Mouse (Mus musculus) layer of hippocampus, adult 9-10 months (tissue): Measurements from ENCODE around the gene Cx3cl1.

ENCODE experiments used
- DNase-seq: peaks from one replicate; pipeline ENCODE4 v3.0.0; 2022; ENCODE audit warnings: low spot score

Cx3cl1 gene

DNA sequence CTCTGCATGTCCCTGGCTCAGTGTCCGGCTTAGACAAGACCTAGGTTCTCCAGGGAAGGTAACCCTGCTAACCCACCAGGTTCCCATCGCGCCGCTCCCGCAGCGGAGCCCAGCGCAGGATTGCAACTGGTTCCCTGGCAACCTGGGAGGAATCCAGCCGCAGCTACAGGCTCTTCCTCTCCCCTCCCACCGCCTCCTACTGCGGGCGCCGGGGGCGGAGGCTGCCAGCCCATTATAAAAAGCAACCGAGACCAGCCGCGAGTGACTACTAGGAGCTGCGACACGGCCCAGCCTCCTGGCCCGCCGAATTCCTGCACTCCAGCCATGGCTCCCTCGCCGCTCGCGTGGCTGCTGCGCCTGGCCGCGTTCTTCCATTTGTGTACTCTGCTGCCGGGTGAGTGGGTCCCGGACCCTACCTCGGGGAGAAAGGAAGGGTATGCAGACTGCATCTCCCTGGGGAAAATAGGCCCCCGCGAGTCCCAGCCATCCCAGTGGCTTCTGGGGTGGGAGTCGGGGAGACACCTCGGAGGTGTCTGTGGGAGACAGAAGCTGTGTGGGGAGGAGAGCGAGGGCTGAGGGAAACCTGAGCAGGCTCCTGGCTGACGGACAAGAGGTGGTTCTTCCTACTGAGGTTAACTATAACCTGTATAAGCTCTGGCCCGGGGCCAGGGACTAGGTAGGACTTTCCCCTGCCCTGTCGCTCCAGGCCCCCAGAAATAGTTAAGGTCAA, at the start of gene Cx3cl1:
Gene Cx3cl1, plus strand, starts transcription at position 69 of the 730 bp plus-strand sequence.
- DNase-seq: peak; percentile 65

DNA sequence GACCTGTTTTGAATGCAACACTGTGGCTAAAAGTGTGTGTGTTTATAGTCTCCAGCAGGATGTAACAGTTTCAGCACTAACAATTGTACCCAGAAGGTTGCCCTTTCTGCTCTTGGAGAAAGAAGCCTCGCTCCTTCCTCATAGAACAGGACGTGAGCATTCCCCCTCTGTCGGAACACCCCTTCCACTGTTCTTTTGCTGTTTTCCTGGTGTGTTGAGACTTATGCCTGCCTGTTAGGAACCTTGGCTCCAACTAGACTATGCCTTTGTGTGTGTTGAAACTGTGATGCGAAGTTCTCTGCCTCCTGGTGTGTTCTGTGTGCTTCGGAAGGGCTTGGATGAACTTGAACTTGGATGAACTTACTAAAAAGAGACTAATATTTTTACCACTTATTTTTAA, 45.8 kb upstream of the Cx3cl1 start:
- DNase-seq: no peak

DNA sequence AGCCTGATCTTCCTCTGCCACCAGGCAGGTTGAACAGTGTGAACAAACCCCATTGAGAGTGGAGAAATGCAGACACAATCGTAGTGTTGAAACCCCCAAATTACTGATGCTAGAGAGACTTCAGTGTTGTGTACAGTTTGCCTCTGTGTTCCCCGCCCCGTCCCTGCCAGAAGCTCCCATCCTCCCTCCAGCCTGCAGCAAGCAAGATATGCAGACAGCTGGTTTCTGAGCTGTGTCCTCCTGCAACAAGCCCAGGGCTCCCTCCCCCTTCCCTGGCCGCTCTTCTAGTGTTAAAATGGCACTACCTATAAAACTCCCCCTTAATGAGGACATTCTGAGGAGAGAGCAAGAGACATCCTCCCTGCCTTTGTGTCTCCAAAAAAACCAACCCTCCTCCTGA, 42.5 kb upstream of the Cx3cl1 start:
- no peak for DNase-seq

DNA sequence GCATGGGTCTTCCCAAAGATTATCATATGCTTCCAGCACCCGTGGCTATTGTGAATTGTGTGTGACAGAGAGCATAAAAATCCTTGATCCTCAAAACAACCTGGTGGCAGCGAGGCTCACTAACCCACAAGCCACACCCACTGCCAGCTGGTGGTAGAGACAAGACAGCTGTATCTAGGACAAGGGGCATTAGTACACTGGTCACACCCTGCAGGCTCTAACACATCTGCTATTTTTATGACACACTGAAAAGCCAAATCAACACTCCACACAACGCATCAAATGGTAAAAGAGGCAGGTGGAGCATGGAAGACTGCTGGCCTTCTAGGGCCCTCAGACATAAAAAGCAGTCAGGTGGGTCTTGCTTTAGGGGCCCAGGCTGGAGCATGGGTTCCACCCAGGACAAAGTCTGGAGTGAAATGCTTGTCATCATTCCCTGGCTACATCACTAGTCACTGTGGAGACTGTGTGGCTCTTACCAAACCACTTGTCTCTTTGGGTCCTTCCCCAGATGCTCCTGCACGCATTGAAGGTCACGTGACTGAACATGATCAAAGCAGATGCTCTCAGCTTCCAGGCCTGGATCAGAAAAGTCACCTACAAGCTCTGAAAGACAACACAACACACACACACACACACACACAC, 37.9 kb upstream of the Cx3cl1 start:
- no peak for DNase-seq

DNA sequence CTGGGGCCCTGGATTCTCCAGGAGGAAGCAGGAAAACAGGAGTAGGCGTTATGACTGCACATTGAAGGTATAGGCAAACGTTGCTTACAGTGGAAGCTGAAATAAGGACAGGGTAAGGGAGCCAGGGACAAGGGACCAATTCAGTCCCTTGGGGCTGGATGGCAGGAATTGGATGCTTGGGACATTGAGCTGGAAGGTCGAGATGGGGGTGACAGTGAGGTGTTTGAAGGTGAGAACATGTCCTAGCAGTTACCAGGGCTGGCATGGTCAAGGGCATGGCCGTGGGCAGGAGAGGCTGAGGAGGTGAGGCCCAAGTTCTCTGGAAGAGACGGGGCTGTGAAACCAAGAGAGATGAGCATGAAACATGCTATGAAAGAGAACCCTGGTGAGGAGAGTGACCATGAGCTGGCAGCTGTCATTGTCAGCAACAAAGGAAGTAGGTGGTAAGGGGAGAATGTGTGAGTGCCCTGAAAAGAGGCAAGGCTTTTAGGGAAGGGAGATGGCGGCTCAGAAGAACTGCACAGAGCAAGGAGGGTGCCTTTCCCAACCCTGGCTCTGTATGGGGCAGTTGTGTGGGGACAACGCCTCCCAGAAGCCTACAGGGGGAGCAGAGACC, 37.0 kb upstream of the Cx3cl1 start:
- no peak for DNase-seq

DNA sequence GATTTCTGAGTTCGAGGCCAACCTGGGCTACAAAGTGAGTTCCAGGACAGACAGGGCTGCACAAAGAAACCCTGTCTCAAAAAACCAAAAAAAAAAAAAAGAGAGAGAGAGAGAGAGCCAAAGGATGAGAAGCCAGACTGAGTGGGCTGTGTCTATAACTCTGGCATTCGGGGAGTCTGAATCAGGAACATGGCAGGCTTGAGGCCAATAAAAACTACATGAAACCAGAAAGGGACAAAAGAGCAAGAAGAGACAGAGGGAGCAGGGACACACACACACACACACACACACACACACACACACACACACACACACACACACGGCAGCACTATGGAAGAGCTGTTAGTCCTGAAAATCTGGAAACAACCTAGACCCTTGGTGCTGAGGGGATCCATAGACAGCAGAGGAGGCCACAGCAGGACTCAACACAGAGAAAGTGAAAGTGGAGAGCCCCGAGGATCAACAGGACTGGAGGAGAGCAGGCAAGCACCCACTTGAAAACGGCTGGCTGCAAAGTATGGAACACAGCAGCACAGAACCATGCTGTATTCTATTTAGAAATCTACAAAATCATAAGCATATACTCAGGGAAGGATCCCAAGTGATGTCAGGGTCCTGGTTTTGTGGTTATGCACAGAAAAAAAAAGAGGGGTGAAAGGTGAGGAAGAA, 36.2 kb upstream of the Cx3cl1 start:
- DNase-seq: no peak

DNA sequence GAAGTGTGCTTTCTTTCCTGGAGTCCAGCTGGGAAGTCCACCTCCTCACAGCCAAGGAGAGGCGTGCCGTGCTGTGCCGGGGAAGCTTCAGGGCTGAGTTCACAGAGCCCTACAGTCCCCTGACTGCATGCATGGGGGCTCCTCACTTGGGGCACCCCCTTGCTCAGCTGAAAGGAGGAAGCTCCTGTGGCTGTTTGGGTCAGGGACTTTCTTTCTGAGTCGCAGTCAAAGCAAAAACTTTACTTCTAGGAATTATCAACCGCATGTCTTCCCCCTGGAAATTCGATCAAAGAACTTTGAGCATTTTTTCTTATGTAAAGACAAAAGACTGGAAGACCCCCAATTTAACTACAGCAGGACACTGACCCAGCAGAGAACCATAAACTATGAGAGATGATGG, 32.0 kb upstream of the Cx3cl1 start:
- no peak for DNase-seq

DNA sequence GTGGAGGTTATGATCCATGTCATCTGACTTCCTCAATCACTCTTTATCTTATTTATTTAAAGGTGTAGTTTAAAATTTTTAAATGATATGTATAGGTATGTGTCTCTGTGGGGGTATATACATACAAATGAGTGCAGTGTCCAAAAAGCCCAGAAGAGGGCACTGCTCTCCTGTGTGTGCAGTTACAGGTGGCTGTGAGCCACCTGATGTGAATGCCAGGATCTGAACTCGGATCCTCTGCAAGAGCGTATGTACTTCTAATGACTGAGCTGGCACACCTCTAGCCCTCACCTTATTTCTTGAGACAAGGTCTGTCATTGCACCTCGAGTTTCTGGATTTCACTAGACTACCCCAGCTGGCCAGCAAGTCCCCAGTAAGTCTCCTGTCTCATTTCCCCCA, 31.2 kb upstream of the Cx3cl1 start:
- no peak for DNase-seq

DNA sequence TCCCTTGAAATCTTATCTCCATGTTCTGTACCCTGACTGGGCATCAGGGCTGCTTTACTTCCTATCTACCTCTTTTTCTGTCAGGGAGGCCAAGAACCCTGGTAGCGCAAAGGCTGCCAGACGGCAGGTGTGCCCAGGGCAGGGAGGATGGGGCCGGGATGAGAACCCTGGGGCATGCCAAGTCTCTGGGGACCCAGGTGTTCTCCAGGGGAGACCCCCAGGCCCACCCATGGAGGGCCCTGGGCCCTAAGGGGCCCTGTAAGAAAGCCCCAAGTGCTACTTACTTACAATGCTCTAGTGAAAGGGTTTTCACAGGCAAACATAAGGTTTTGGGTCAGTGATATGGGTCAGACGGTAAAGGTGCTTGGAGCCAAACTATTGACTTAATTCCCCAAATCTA, 30.1 kb upstream of the Cx3cl1 start:
- no peak for DNase-seq

DNA sequence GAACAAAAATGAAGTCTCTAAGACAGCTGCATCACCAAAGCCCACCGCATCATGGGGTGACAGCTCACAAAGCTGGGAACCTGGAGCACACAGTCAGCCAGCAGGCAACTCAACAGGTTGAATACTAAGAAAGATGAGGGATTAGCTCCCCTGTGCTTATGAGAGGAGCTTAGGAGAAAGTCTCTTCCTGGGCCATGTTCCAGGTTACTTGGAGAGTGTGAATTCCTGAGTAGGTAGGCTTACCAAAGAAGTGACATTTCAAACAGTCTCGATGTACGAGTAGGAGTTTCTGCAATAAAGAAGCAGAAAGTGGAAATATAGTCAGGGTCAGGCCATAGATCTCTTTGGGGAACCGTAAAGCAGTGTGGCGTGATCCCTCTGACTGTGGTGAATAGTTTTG, 27.3 kb upstream of the Cx3cl1 start:
- no peak for DNase-seq

DNA sequence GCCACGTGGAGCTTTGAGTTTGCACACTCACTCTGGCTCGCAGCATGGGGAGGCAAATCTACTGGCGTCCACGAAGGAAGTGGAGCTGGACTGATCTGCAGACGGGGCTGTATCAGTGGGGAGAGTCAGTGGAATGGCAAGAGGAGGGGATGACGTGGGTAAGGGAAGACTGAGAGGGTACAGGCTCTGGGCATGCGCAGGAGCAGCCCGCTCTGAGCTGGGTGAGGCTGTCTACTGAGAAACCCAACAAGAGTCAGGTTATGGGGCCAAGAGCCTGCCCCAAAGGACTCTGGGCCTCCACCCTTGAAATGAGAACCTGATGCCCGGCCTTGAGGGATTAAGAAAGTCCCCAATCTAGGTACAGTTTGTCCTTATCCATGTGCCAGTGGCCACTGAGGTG, 26.8 kb upstream of the Cx3cl1 start:
- no peak for DNase-seq

DNA sequence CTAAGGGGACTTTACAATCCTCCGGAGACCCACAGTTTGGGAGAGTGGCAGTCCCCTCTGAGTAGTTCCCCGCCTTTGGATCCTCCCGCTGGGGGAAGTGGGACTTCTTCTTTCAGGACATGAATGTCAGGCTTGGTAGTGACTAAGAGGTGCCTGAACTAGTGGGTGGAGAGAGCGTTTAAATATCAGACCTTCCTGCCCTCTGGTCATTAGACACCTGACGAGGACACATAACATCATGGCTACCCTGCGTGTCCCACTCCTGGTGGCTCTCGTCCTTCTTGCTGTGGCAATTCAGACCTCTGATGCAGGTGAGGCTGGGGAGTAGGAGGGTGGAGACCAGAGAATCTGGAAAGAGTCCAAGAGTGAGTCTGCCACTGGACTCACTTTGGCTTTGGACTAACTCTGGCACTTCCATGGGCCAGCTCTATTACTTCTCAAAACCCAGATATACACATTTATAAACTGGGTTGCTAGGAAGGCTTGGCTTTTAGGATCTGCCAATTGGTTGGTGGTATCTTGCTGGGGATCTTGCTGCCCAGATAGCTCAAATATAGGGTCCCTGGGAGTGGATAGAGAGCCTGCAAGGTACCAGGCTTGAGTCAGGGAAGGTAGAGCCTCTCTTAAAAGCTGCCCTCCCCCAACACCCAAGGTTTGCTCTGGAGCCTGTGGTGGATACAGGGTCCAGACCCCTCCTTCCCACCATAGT, 26.2 kb upstream of the Cx3cl1 start, which contains the start of gene Ccl22:
Gene Ccl22, plus strand, starts transcription at position 115 of the 709 bp plus-strand sequence.
- no peak for DNase-seq

DNA sequence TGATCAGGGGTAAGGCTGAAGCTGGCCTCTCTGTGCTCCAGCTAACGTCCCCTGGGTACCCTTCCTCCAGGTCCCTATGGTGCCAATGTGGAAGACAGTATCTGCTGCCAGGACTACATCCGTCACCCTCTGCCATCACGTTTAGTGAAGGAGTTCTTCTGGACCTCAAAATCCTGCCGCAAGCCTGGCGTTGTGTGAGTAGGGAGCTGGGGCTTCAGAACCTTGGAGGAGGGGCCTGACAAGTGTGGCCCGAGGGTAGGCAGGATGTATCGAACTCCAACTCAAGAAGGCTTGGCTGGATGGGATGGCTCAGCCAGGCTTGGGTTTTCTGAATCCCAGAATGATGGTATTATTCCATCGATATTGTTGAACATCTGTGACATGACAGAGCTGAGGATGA, 25.0 kb upstream of the Cx3cl1 start:
- no peak for DNase-seq

DNA sequence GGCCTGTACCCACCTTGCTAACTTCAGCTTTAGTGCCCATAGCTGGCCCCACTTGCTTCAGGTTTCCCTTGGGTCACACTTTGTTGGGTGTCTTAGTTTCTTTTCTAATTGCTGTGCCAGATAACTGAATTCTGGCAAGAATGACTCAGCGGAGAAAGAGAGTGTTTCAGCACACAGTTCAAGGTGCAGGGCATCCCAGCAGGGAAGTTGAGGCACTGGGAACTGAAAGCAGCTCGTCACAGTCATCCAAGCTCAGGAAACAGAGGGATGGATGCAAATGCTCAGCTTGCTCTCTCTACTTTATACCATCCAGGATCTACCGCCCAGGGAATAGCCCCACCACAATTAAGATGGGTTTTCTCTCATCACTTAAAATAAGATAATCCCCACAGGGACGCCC, 23.4 kb upstream of the Cx3cl1 start:
- no peak for DNase-seq

DNA sequence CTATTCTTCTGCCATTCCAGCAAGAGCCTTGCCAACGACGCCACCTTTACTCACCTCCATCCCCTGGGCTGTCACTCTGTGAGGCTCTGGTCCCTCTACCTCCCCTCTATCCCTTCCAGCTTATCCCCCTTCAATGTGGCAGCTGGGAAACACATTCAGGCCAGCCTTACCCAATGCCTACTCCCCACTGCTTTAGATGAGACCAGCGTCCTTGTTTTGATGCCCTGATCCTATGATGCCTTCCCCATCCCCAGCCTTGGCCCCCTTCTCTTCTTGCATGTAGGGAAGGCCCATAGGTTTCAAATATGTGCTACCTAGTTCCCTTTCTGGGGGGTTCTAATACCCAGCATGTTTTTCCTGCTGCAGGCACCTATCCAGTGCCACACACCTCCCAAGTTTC, 21.9 kb upstream of the Cx3cl1 start:
- DNase-seq: no peak

DNA sequence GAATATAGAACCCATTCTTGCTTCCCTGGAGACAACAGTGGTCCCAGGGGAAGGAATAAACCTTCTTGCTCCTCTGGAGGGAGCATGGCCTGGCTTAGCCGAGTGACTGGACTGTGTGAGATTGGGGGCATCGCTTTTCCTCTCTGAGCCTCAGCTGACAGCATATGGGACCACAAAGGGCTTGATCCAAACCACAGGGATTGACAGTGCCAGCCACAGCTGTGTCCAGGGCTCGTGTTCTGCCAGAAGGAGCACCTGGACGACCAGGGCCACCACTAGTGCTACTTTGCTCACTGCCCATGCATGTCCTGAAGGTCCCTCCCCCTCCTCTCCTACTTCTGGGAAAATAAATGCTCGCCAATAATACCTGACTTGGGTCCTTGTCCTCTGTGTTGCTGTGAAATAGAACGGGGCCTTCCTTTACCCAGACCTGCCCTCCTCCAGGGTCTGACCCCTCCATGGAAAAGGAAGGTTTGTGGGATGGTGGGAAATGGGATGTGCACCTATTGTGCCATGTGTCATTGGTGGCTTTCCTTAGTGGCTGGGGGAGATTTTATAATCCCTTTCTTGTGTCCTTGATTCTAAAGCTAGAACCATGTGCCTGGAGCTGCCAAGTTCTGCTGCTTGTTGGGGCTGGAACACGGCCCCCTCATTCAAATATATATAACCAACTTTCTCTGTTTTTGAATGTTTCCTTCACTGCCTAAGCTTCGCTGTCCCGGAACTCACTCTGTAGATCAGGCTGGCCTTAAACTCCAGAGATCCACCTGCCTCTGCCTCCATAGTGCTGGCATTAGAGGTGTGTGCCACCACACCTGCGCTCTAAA, 20.6 kb upstream of the Cx3cl1 start:
- no peak for DNase-seq

DNA sequence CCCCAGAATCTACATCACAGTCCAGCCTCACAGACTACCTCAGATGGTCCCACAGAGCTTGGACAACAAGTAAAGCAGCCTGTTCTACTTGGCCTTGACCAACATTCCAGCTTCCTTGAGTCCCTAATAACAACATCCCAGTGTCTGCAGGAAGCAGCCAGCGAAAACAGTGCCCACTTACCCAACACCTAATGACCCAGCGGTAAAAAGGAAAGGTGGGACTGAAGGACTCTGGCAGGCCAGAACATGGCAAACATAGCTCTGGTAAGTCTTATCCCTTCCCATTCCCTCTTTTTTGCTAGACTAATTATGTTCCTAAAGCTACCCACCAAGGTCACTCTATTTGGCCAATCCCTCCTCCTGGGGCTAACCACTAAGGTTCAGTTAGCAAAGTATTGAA, 17.8 kb upstream of the Cx3cl1 start:
- DNase-seq: no peak

DNA sequence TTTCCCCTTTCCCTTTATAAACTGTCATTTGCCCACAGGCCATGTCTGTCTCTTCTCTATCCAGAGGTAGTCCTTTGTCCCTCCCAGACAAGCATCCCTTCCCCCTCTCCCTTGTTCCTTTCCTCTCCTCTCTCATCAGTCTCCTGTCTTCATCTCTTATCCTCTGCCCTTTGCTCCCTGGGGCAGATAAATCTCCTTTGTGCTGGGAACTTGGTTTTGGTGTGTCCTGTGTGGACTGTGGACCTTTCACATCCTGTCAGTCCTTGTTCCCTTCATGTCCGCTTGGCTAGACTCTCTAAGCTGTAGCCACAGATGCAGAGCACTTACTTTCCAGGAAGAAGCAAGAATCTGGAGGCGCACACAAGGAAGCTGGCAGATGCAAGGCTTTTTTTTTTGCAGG, 17.3 kb upstream of the Cx3cl1 start:
- DNase-seq: no peak

DNA sequence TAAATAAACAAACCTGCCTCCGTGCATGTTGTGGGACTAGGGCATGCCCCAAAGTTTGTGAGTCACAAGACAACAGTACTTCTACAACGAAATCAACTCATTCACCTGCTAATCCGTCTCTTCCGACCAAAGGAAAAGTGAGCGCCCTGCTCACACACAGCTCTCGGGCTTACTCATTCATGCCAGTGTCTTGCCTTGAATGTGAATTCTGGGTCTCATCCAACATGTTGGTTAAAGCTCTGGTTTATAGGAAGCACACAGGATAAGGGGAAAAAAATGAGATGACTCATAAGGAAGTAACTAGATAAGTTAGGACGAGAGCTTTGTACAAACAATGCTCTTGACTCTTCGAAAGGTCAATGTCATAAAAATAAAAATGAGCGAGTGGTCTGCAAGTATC, 4.8 kb upstream of the Cx3cl1 start:
- DNase-seq: no peak

DNA sequence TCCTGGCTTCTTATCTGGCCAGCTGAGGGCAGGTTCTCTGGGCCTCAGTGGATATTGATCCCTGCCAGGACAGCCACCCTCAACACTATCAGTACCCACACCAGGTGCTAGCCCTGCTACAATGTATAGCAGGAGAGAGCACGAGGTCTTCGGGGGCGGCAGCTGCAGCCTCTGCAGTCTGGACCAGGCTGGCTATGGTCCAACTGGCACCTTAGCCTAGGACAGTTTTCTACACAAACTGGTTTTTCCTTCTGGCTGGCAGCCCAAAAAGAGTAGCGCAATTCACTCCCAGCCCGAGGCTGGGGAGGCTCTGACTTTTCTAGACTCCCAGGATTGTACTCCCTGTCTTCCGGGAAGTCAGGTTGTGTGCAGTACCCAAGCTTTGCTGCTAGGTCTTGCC, 864 bp upstream of the Cx3cl1 start:
- DNase-seq: no peak

DNA sequence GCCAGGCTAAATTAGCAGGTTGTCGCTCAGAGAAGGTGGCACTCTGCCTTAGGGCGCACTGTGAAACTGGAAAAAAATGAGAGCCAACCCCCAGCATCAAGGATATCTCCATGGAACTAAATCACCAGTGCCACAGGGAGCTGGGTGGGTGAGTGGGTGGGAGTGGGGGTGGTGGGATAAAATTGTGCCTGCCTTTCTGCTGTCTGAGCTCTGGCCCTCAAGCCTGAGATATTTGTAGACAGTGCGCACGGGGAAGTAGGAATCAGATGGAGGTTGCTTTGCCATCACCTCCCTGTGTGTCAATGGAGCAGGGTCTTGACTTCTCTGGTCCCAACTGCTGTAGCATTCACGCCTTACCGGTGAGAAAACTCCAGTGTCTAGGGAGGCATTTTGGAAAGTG, 1.2 kb downstream of the Cx3cl1 start:
- no peak for DNase-seq
